Mouse (Mus musculus): ENCODE results near the gene Olfr1427.
"Not testable (repeated sequence)": the region's sequence is repeated elsewhere in the genome, so short reads cannot be mapped to it uniquely, and the experiment has no call there.

Olfr1427 gene

DNA sequence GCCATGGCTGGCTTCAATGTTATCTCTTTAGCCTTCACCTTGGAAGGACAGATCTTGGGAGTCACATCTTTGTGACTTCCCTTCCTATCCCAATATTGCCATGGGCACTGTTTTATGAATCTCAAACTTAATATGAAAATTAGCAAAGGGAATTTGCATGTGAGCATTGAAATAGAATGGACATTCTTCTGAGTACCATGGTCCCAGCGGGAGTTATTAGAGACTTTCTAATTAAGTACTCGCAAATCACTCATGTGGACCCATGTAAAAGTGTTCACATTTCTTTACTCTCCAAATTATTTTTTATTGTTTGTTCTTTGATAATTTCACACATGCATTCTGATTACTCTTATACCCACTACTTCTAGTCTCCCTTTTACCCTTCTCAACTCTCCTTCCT is at the start of gene Olfr1427:
Olfr1427 (minus strand) TSS at position 101 of the 400 bp plus-strand sequence.
- in situ Hi-C loops (cut with MseI, MboI), result no loop called here

DNA sequence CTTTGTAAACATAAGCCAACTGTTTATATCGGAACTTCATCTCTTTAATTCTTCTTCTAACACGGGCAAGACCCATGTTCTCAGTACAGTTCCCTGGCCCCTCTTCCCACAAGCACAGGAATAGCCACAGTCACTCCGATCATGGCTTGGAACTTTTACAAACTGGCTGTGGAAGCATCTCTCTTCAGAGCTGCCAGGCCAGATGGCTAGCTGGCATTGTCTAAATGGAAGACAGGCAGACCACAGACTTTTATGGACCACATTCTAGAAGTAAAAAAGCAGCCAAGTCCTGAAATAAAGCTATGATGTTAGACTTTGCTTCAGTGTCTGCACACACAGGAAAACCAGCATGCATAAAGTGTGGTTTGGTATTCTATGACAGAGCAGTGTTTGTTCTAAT is 42.3 kb upstream of the Olfr1427 start:
- in situ Hi-C loops (cut with MseI, MboI), result no loop called here

DNA sequence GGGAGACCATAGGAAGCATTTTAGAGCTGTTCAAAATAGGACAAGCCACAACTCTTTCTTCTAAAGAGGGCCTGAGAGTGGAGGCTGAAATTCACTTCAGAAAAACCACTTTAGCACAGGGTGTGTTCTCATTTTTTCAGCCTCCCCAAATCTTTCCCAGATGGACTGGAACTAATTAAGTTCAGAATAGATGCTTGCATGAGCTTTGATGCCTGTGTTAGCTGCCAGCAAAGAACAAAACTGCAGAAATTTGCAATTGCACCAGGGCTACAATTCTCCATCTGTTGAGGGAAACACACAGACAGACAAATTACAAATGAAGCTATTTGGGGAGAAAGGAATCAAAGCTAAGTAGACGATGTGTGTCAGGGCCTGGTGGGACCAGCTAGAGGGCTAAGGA is 40.2 kb upstream of the Olfr1427 start:
- in situ Hi-C loops (cut with MseI, MboI), result no loop called here

DNA sequence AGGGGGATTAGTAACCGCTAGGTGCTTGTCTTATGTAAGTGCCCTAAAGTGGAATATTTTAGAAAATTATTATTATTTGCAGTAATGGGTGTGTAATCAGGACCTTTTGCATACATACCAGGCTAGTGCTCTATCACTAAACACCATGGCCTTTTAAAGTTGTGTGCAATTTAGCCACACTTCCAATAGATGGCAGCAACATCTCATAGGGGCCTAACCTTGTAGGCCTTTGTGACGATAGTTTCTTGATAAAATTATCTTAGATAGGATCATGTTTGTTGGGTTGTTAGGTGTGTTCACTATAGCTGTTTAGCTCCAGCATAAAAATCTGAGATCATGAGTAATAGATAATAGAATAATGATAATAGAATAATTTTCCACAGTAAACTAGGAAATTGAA is 31.2 kb upstream of the Olfr1427 start:
- in situ Hi-C loops (cut with MseI, MboI), result loop anchor here (10.0 kb wide), 2 partner anchors 281 to 291 kb away; partner anchors contain the start of genes Olfr1441 (in 1 of the 2) and Pfpl (in 1 of the 2)

DNA sequence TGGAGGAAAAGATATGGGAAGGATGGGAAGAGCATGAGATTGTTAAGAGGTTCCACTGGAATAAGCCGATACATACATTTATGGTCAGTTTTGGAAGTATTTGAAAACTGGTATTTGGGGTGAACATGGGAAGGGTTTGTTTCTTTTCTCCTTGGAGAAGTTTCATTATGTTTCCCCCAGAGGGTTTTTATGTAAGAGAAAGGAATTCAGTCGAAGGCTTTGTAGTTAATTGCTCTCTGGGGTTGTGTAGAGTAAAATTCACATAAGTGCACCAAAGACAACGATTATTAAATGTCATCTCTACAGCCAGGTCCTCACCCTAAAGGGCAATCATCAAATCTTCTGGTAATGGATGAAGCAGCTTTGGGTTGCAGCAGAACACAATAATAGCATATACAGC is 20.0 kb upstream of the Olfr1427 start, which contains the start of gene Olfr76:
Olfr76 (minus strand) TSS at position 101 of the 400 bp plus-strand sequence.
- in situ Hi-C loops (cut with MseI, MboI), result no loop called here

DNA sequence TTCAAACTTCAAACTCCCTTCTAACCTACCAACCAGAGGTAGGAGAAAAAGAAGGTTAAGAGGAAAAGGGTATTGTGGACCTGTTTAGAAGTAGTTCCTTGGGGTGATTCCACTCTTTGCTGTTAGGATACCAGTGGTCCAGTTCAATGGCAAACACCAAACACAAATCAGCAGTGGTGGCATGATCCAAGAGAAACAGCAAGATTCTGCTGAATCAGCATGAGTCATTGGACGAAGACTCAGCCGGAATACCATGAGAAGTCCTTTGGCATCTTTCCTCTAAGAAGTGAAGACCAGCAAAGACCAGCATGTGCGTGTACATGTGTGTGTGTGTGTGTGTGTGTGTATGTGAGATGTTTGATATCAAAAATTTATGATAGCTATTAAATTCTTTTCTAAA is 13.3 kb upstream of the Olfr1427 start:
- in situ Hi-C loops (cut with MseI, MboI), result no loop called here

DNA sequence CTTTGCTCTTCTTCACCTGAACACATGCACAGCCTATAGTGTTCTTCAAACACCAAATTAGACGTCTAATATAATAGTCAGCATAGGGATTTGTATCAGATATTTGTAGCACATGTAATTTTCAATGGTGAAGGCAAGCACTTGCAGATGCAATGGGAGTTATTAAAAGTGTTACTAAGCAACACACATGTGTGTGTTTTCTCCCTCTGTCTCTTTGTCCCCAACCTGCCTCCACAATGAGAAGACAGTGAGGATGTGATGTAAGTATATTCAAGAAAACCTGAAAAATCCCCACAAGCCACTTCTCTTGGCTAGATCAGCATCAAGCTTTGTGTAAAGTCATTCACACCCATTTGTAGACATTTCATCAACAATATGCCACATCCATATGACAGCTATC is 12.7 kb upstream of the Olfr1427 start, which contains the start of gene Olfr1428:
Olfr1428 (minus strand) TSS at position 101 of the 400 bp plus-strand sequence.
- in situ Hi-C loops (cut with MseI, MboI), result no loop called here

DNA sequence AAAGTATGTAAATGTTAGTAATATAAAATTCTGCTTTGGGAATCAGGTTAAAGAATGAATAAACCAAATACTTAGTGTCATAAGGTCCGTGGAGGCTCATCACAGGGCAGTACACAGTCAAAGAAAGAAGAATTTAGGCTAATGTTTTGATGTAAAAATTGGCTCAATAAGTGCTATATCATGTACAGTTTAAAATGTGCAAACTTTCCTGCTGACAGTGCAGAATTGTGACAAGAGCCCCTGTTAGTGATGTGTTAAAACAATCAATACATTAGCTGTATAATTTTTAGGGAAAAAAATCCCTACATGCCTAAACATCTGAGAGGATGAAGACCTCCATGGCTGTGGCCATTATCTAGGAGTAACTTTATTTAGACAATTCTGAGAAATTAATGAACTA is 10.7 kb upstream of the Olfr1427 start:
- in situ Hi-C loops (cut with MseI, MboI), result no loop called here

DNA sequence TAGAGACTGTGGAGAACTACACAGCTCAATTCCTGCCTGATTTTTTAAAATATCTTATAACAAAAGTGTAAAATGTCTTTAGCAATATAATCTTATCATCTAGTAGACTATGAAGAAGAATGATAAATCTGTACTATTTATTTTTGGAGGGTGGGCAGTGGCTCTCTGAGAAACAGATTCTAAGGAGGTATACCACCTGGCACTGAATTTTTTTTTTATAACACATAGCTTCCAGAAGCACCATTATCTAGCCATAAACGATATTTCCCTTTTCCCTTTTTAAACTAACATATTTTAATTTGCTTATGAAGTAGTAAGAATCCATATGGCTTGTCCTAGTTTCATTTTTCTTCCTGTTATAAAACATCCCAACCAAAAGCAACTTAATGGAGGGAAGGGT is 1.4 kb upstream of the Olfr1427 start:
- in situ Hi-C loops (cut with MseI, MboI), result no loop called here

DNA sequence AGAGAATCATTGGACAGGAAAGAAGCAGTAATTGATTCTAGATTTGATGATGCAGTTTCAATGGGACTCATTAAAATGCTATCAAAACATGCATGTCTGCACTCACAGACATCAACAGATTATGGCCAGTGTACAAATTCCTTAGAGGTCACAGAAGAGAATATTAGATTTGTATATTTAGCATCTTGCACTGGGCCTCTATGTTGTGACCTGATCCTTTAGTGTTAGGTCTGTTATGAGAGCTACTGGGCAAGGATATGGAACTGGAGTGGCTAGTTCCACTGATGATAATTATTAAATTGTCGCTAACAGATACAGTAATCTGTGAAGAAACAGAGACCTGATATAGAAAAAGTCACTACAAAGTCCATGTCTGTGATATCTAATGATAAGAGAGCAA is 11.2 kb downstream of the Olfr1427 start, which contains the start of gene Olfr1426:
Olfr1426 (minus strand) TSS at position 101 of the 400 bp plus-strand sequence.
- in situ Hi-C loops (cut with MseI, MboI), result no loop called here

DNA sequence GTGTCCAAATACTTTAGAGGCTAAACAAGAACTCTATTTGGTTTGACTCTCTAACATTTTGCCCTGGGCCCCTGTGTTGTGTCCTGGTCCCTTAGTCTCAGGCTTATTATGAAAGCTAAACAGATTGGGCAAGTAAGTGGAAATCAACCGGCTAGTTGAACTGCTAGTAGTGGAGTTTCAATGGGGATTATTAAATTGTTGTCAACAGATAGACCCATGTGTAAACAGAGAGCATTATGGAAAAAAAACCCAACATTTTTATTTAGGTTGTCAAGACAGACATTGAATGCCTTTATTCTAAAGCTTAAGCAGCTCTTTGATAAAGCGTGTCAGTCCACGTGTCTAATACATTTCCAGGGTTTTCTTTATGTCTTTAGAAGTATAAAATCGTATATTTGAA is 25.5 kb downstream of the Olfr1427 start, which contains the start of gene Olfr1425:
Olfr1425 (minus strand) TSS at position 101 of the 400 bp plus-strand sequence.
- in situ Hi-C loops (cut with MseI, MboI), result not testable (repeated sequence)

DNA sequence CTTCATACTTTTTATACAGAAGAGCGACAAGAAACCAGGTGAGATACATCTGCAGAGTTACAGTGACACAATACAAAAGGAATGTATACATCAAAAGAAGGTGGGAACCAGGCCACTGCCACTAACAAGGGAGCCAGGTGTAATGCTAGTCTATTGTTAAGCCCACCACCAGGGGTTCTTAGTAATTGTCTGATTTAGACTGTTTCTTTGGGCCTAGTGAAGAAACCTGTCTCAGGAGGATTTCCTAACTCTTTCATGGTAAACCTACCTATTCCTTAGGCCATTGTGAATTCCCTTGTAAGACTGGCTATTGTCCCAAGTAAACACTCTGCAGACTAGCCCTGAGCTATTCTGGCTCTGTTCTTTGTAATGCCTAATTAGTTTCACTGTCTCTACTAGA is 33.6 kb downstream of the Olfr1427 start:
- in situ Hi-C loops (cut with MseI, MboI), result not testable (repeated sequence)

DNA sequence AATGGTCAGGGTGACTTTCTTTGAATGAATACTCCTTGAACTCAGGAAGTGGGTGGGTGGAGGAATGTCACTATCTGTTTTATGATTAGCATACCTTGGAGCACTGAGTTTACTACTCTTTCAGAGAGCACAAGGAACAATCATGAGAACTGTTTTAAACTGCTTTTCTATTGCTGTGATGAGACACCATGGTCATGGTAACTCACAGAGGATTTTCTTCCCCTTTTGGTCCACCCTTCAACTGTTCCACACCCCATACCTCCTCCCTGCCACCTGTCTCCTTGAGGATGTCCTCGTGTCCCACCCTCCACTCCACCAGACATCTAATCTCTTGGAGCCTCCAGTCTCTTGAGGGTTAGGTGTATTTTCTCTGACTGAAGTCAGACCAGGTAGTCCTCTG is 35.3 kb downstream of the Olfr1427 start:
- in situ Hi-C loops (cut with MseI, MboI), result not testable (repeated sequence)

DNA sequence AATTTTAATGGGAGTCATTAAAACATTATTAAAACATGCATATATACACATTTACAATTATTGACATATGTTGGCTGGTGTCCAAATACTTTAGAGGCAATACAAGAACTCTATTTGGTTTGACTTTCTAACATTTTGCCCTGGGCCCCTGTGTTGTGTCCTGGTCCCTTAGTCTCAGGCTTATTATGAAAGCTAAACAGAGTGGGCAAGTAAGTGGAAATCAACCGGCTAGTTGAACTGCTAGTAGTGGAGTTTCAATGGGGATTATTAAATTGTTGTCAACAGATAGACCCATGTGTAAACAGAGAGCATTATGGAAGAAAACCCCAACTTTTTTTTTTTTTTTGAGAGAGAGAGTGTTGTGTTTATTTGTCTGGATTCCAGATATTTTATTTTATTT is 40.6 kb downstream of the Olfr1427 start, which contains the start of gene Olfr1424:
Olfr1424 (minus strand) TSS at position 101 of the 400 bp plus-strand sequence.
- in situ Hi-C loops (cut with MseI, MboI), result not testable (repeated sequence)
